Mouse (Mus musculus): Measurements from ENCODE around the gene Gch1.

The Gch1 gene

GRCm38 (mm10) chr14:47206601-47207000 is 17.4 kb upstream of the Gch1 start:
- DNase-seq (ENCODE audit: low spot score), result no peak

- no peak for DNase-seq (ENCODE audit: low spot score)
These were observed 16.2 kb upstream of the Gch1 start for GRCm38 (mm10) chr14:47205270-47205972.

GRCm38 (mm10) chr14:47197340-47197739 is 8.1 kb upstream of the Gch1 start:
- no peak for DNase-seq (ENCODE audit: low spot score)

- no peak for DNase-seq (ENCODE audit: low spot score)
These were observed 7.5 kb upstream of the Gch1 start for GRCm38 (mm10) chr14:47196711-47197110.

- DNase-seq (ENCODE audit: low spot score), result no peak
These were observed 4.9 kb upstream of the Gch1 start for GRCm38 (mm10) chr14:47194096-47194495.

GRCm38 (mm10) chr14:47193506-47193905 is 4.3 kb upstream of the Gch1 start:
- no peak for DNase-seq (ENCODE audit: low spot score)

- DNase-seq (ENCODE audit: low spot score), result no peak
These were observed 2.6 kb upstream of the Gch1 start for GRCm38 (mm10) chr14:47191861-47192260.

- no peak for DNase-seq (ENCODE audit: low spot score)
These were observed 1.4 kb upstream of the Gch1 start for GRCm38 (mm10) chr14:47190626-47191025.

- DNase-seq (ENCODE audit: low spot score), result no peak
These were observed 382 bp upstream of the Gch1 start for GRCm38 (mm10) chr14:47189635-47189955.

- DNase-seq (ENCODE audit: low spot score), result no peak
These were observed 752 bp downstream of the Gch1 start for GRCm38 (mm10) chr14:47188475-47188847.

- peak; percentile 38 for DNase-seq (ENCODE audit: low spot score)
These were observed 1.4 kb downstream of the Gch1 start for GRCm38 (mm10) chr14:47187666-47188360.

GRCm38 (mm10) chr14:47187261-47187660 is 2.0 kb downstream of the Gch1 start:
- DNase-seq (ENCODE audit: low spot score), result no peak

- DNase-seq (ENCODE audit: low spot score), result no peak
These were observed 2.7 kb downstream of the Gch1 start for GRCm38 (mm10) chr14:47186561-47186960.

- DNase-seq (ENCODE audit: low spot score), result peak; percentile 65
These were observed 7.5 kb downstream of the Gch1 start for GRCm38 (mm10) chr14:47181497-47182290.

GRCm38 (mm10) chr14:47178851-47179250 is 10.4 kb downstream of the Gch1 start:
- DNase-seq (ENCODE audit: low spot score), result no peak

GRCm38 (mm10) chr14:47177846-47178414 is 11.3 kb downstream of the Gch1 start:
- peak; percentile 76 for DNase-seq (ENCODE audit: low spot score)

- no peak for DNase-seq (ENCODE audit: low spot score)
These were observed 13.0 kb downstream of the Gch1 start for GRCm38 (mm10) chr14:47176226-47176625.

- no peak for DNase-seq (ENCODE audit: low spot score)
These were observed 14.1 kb downstream of the Gch1 start for GRCm38 (mm10) chr14:47175136-47175535.

GRCm38 (mm10) chr14:47172073-47172472 is 17.1 kb downstream of the Gch1 start:
- no peak for DNase-seq (ENCODE audit: low spot score)

- no peak for DNase-seq (ENCODE audit: low spot score)
These were observed 18.6 kb downstream of the Gch1 start for GRCm38 (mm10) chr14:47170499-47171109.

- peak; percentile 30 for DNase-seq (ENCODE audit: low spot score)
These were observed 19.4 kb downstream of the Gch1 start for GRCm38 (mm10) chr14:47169677-47170410.

GRCm38 (mm10) chr14:47165741-47166140 is 23.5 kb downstream of the Gch1 start:
- no peak for DNase-seq (ENCODE audit: low spot score)

All from MN1 (cell line).